Mouse (Mus musculus) left cerebral cortex, postnatal 10 days (tissue): ENCODE results near the gene Cadps2. TPM values are rescaled to one million over a fixed set of nuclear protein-coding genes. Genes with fewer than 3 reads are reported as not detected.
A peak's percentile ranks its signal among the peaks of the same experiment; 100 is the strongest.

Source experiments
- DNase-seq, 2 experiments: peaks; one replicate each; pipeline ENCODE4 v3.0.0; 2021 to 2022; ENCODE audit warnings: low spot score in 2 of 2, mixed read lengths in 1 of 2; ENCODE audit errors: extremely low spot score in 1 of 2
- intact Hi-C: fragments of 180-260 bp; cut with DNase I; formaldehyde crosslinking; loops from one replicate; pipeline ENCODE4 v1.15.1; 2025
- total RNA-seq, 2 experiments: library from RNA; stranded (reverse); gene quantifications; 2 replicates each; pipeline ENCODE4 v1.2.3; 2021

Gene Cadps2
- total RNA-seq: 10 to 100 TPM; 67.4 to 75.5 TPM

DNA sequence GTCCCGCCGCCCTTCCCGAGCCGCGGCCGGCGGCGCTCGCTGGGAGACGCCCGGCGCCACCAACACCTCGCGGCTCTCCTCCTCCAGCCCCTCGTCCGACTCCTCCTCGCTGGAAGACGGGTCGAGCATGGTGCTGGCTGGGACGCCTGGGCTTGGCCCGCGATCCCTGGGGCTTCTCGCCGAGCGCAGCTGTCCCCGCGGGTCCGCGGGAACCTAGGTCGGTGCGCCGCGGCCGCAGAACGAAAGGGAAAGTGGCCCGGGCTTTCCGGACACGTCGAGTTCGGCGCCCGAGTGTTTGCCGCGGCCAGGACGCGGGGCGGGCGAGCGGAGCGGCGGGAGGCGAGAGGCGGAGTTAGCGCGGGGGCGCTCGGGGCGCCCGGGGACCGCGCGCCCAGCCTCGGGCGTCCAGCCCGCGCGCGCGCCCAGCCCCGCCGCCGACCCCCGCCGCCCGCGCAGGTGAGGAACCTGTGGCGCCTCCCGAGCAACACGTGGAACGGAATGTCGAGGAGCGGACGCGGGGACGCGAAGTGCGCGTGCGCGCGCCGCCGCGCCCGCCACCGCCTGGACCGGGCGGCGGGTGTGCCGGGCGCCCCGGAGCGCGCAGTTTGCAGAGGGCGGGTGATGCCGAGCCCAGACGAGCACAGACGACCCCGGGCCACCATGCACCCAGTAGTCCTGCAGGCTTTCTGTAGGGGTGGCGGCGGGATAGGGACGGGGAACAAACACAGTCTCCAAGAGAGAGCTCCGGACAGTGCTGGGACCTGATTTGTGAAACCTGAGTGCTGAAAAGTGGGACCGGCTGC is at the start of gene Cadps2:
Gene Cadps2, minus strand, starts transcription at position 413 of the 803 bp plus-strand sequence.
- intact Hi-C loops: loop anchor here (10.0 kb wide), 1 partner anchor 344 kb away; no protein-coding TSS in a partner anchor
- DNase-seq: peak in 1 of 2 experiments; percentile 56

GRCm38 (mm10) chr6:23886418-23886817 is 47.2 kb upstream of the Cadps2 start:
- peak in 1 of 2 experiments; percentile 17 for DNase-seq
- intact Hi-C loops: no loop called here

DNA sequence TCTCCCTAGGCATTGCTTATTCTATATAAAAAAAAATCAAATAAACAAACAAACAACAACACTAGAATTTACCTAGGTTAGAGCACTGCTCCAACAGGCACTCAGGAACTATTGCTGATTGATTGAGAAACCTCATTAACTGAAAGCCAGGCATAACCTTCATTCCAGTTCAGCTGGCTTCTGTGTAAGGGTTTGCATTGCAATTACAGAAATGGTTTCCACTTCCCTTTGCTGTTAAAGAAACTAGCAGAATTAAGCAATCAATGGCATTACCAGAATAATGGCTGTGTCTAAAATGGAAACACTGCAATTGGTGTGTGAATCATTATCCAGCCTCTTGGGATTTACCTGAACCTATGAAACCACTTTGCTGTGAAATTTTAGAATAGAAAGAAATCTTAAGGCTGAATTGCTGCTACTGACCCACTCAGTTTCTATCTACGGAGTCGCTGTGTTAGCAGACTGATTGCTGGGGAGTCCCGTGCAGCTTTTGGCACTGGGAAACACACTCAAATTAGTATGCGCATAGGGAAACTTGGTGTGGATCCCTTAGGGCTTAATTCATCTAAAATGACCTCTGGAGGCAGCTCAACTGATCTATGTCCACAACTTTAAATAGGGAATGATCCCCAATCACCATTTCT is 37.7 kb upstream of the Cadps2 start:
- no peak for DNase-seq

DNA sequence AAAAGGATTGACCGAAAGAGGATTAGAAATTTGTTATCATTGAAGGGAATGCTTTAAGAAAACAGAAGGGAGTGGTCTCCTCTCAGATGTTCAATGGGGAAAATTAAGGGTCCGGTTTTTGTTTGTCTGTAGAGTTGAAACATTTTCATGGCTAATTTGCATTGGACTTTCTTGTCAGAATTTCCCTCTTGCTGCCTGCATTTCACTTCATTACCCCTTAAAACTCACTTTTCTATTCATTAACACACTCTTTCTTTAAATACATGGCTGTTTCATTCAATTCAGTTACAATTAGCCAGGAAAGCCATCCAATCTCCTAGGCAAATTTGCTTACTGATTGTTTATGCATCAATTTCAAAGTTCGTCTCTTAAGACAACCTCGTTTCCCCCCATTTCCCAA is 37.1 kb upstream of the Cadps2 start:
- intact Hi-C loops: no loop called here
- DNase-seq: no peak

More for the DNA sequence above, 37.7 kb upstream of the Cadps2 start:
- intact Hi-C loops: no loop called here

DNA sequence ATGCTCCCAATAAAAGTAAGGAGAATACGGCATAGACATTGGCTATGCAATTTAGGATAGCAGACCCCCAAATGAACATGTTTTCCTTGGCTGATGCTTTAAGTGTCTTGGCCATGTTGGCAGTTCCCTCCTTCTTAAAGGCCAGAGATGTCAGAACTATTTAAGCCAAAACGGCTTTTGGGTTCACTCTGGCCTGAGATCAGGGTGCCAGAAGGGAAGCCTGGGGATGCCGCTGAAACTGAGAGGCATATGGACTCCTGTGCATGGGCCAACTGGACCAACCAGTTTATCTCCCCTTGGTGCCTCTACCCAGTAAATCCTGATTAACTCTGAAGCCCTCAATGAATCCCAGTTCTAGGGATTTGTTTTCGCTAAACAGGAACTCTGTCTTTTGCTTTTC is 34.6 kb upstream of the Cadps2 start:
- DNase-seq: no peak
- intact Hi-C loops: no loop called here

DNA sequence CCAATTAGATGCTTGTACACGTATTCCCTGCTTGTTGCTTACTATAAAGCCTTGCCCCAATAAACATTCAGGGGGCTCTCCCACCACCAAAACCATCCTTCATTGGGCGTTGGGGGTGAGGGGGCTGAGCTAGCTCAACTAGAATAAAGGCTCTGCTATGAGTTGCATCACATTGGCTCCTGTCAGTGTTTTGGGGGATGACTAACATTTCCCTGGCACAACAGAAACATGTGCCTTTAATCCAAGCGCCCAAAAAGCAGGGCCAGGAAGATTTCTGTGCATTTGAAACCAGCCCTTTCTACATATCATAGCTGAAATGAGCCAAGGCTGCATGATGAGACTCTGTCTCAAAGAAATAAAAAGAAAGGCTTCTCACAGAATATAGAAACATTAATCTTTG is 34.0 kb upstream of the Cadps2 start:
- intact Hi-C loops: no loop called here

DNA sequence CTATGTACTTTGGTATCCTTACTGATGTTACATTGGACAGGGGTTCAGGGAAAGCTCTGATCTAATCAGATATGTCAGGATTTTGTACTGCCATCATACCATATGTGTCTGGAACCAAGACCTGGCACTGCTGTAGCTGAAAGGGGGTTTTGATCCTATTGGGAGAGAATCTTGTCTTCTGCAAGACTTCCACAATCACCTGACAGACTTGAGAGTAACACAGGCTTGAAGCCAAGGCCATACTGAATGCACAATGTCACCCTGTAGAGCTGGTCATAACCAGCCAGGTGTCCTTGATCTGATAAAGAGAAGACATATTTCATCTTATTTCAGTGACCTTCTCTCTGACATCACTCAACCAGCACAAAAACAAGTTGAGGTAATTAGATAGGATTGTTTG is 30.8 kb upstream of the Cadps2 start:
- intact Hi-C loops: no loop called here
- no peak for DNase-seq

More for the DNA sequence above, 34.0 kb upstream of the Cadps2 start:
- no peak for DNase-seq

DNA sequence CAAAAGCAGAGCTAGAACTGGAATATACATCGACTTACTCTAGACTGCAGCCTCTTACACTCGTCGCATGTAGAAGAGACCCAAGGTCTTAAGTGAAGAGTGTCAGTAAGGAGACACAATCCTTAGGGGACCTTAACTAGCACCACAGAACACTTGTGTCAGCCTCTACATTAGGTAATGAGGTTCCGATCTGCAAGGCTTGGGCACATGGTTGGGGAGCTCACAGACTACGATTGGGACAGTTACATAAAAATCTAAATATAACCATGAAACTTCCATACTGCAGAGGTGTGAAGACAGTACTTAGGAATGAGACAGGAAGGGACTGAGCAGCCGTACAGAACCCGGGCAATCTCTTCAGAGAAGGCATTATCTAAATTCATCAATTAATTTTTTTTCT is 27.1 kb upstream of the Cadps2 start:
- intact Hi-C loops: no loop called here
- no peak for DNase-seq

GRCm38 (mm10) chr6:23853464-23853863 is 14.2 kb upstream of the Cadps2 start:
- DNase-seq: no peak
- intact Hi-C loops: no loop called here

DNA sequence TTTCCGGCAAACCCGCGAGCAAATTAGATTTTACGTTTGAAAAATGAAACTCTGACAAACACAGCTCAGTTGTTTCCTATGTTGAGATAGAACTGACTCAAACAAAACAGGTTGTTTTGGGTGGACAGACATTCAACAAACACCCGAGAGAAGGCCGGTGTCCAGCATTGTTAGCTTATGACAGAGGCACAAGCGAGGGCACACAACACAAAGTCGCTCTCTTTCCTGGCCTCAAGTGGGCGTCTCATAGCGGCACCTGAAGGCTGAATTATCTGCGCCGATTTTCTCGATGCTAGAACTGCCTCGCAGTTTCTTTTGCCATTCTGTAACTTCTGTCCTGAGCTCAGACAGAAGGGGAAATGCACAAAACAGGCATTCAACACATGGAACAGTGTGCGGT is 780 bp upstream of the Cadps2 start:
- DNase-seq: no peak
- intact Hi-C loops: loop anchor here (10.0 kb wide), 1 partner anchor 515 kb away; no protein-coding TSS in a partner anchor

DNA sequence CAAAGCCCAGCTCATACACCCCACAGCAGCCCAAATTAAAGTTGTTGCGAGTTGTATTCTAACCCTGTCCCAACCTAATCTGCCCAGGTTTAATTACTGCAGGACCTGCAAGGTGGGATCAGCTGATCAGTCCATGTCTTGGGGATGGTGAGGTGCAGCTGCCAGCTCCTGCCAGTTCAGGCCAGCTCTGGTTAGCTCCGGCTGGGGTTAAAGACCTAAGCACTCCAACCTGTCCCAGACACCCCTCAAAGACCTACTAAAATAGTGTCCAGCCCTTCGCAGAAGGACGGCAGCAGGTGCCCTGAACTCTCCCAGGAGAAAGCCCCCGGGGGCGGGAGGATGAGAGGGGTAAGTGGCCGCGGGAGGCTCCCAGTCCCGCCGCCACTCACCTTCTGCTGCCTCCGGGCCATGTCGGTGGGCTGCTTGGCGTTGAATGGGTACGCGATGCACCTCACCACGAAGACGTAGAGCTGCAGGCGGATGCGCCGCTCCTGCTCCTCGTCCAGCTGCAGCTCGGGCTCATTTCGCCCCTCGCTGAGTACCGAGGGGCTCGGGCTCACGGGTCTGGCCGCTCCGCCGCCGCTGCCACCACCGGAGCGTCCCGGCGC is 716 bp downstream of the Cadps2 start:
- DNase-seq: peak in 1 of 2 experiments; percentile 32

DNA sequence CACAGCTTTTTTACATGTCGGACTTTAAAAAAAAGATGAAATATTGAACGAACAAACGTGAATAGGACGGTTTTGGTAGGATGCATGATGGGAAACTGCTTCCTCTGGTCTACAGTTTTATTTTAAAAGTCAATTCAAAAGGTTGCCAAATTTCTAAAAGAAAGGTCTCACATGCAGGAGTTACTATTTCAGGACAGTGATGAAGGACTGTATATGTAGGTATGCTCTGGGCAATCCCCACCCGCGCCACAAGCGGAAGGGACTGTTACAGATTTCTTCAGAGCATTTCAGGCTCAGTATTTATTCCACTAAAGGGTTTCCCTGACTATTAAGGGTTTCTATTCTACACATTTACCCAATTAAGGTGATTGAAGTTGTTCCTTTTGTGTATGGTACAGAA is 1.6 kb downstream of the Cadps2 start:
- intact Hi-C loops: loop anchor here (10.0 kb wide), 1 partner anchor 343 kb away; no protein-coding TSS in a partner anchor
- no peak for DNase-seq

More for the DNA sequence above, 716 bp downstream of the Cadps2 start:
- intact Hi-C loops: loop anchor here (10.0 kb wide), 1 partner anchor 344 kb away; no protein-coding TSS in a partner anchor

DNA sequence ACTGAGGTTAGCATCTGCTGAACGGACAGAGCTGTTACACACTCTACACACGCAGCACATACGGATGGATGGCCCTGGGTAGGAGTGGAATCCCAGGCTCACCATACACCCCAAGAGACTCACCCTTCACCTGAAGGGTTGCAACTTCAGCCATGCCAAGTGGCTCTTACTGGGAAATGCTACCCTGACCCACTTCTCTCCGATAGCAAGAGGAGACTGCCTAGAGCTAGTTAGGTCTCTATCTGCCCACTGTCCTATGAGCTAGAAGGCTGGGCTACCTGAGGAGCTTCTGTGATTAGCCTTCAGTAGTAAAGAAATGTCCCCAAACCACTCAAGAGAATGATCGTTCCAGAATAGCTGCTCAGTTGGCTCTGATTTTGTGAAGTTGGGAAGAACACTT is 2.1 kb downstream of the Cadps2 start:
- no peak for DNase-seq
- intact Hi-C loops: loop anchor here (10.0 kb wide), 1 partner anchor 342 kb away; no protein-coding TSS in a partner anchor

- no peak for DNase-seq
- intact Hi-C loops: loop anchor here (10.0 kb wide), 1 partner anchor 342 kb away; no protein-coding TSS in a partner anchor
Observed at GRCm38 (mm10) chr6:23836694-23837093, 2.5 kb downstream of the Cadps2 start.

DNA sequence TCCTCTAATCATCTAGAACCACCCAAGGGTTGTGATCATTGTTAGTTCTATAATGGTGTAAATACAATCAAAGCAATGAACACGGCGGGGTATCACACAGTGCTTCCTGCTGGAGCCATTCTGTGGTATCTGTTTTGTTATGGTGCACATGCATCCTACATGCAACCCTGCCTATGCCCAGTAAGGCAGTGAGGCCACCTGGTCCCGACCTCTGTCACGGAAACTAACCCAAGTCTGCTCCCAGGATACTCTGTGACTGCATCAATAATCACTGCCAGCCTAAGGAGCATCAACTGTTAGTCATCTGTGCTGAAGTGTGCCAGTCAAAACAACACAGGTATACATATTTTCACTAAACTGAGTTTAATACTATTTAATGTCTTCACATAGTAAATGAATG is 3.7 kb downstream of the Cadps2 start:
- no peak for DNase-seq
- intact Hi-C loops: loop anchor here (10.0 kb wide), 1 partner anchor 341 kb away; no protein-coding TSS in a partner anchor

GRCm38 (mm10) chr6:23830741-23831140 is 8.5 kb downstream of the Cadps2 start:
- intact Hi-C loops: loop anchor here (10.0 kb wide), 1 partner anchor 336 kb away; no protein-coding TSS in a partner anchor
- DNase-seq: no peak

DNA sequence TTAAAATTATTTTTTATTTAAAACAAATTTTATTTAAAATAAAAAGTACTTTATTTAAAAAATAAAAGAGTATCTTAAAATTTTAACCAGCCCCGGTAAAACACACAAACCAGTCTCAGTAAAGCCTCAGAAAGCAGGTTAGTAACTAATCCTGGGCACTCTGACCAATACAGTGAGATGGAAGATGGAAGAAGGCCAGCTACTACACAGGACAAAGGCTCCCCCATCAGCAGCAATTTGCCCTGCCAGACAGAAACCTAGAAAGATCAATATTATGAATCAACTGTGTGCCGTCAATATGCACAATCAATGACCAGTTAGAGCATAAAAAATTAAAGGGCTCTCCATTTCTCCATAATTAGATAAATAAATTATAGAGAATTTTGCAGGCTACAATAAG is 9.9 kb downstream of the Cadps2 start:
- intact Hi-C loops: no loop called here

GRCm38 (mm10) chr6:23821819-23822218 is 17.4 kb downstream of the Cadps2 start:
- intact Hi-C loops: no loop called here
- DNase-seq: no peak

More for the DNA sequence above, 9.9 kb downstream of the Cadps2 start:
- DNase-seq: no peak

- intact Hi-C loops: no loop called here
Observed at GRCm38 (mm10) chr6:23810087-23810486, 29.1 kb downstream of the Cadps2 start.

More at GRCm38 (mm10) chr6:23810087-23810486, 29.1 kb downstream of the Cadps2 start:
- no peak for DNase-seq
